Mouse (Mus musculus): Measurements from ENCODE around the gene Pard3.

Pard3 gene

DNA sequence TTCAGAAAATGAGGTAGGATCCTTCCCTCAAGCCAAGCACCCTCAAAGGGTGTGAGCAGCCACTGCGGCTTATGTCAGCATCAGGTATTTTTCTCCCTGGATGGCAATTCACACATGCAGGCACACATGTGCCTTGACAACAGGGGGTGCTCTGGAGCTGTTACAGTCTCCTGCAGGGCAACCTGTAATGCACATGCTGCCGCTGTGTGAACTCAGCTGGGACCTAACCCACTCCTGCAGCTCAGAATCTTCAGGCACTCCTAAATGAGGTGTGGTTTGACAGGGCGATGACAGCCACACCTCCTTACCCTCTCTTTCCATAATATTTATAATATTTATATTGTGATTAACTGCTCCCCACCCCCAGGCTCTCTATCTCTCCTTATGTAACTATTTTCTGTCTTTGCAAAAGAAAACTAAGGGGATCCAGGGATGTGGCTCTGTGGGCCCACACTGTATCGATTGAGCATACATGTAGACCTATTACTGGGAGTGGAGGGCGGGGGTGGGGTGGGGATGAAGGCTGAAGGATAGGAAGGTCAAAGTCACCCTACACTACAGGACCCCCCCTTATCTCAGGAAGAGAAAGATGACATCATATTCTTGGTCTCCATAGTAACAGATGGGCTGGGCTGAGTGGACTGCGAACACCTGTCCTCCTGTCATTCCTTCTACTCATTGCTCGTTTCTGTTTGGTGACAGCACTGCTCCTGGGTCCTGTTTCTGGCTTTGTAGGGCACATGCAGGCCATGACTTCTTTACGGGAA, 375.1 kb downstream of the Pard3 start:
- CTCF ChIA-PET, result no interaction called here

DNA sequence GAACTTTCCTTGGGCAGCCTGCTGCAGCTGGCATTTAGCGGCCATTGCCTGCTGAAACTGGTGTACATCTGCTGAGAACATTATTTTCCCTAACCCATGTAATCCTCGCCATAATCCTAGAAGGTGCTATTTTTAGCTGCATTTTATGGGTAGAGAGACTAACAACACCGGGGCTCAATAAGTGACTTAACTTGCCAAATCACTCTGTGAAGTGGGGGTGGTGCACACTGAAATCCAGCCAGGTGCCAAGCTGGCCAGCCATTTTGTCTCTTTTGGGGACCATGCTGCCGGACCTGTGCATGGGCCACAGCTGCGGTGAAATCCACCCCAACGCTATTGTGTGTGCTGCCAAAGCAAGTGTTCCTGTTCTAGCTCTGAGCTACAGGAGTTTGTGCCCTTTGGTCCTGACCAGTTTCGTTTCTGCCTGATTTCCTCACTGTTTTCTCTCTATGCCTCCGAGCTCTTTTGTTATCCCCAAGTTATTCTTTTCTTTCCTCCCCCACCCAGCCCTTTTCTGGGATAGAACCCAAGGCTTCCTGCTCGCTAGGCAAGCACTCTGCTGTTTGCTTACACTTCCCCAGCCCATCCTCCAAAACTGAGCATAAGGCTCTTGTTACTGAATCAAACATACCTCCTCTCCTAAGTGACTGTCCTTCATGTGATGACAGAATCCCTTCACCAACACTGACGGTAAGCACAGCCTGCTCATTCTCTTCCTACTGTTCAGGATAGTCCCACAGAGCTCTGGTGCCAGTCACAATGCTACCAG, 375.9 kb downstream of the Pard3 start:
- CTCF ChIA-PET, result no interaction called here

DNA sequence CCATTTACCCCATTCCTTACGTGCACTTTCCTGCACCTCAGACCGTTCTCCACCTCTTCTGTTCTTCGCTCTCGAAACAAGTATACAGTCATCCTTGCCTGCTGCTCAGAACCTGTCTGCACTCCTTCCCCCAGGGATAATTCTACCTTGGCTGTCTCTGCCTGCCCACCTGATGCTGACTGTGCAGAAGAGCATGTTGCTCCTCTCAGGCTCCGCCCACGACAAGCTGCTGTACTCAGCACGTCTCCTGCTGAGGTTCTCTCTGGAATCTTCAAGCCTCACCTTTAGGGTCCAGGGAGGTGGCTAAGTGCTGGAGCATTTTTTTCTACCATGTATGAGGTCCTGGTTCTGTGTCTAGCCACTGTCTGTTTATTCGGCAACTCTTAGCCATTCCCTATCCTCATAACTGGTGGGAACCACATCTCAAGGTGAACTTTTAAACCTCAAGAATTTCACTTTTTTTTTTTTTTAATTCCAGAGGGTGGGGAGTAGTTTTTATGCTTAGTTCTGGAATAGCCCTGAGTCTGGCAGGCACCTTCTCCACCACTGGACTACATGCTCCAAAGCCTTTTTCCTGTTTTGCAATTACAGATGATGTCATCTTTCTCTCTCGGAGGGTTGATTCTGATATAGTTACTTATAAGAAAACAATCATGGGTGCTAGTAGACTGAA, 376.6 kb downstream of the Pard3 start:
- CTCF ChIA-PET, result no interaction called here

DNA sequence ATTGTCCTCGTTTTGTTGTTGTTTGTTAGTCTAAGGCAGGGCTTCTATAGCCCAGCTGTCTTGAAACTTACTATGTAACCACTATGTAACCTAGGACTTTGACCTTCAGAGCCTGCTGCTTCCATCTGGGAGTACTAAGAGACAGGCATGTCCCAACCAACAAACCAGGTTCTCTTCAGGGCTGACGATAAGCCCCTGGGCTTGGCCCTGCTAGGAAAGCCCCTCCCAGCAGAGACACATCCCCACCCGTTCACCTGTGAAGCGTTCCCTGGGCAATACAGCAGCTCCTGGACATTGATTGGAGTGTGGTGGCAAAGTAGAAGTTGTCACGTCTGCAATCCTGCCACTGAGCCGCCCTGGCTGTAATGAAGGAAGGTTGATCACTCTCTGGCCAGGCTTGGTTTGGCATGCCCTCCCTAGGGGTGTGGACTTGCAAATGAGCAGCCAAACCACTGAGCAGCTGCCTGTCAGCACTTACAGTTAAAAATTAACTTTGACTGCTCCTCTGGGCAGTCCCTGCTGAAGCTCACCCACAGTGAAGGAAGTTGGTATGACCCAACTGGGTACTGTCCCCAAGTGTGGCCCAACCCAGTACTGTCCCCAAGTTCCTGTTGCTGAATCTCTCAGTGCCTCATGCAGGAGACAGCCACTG, 377.3 kb downstream of the Pard3 start:
- CTCF ChIA-PET, result interaction anchor here (0.5 kb wide), 1 partner anchor 22 kb away, joined by 3 read pairs; no protein-coding TSS in a partner anchor

DNA sequence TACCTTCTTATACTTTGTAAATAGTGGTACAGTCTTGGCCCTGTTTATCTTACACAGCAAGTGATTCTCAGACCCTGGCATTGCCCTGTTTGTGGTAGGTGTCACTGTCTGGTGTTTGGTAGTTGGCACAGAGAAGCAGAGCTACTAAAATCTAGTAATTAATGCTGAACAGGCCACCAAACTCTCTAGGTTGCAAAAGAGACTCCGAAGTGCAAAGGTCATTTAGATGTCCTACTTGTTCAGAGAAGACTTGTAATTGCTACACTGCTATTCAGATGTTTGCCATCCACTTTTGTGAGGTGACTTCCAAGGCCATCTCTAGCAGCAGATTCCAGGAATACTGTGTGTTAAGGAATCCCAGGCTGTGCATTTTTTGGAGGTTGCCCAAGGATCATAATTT, 383.7 kb downstream of the Pard3 start:
- CTCF ChIA-PET, result no interaction called here

DNA sequence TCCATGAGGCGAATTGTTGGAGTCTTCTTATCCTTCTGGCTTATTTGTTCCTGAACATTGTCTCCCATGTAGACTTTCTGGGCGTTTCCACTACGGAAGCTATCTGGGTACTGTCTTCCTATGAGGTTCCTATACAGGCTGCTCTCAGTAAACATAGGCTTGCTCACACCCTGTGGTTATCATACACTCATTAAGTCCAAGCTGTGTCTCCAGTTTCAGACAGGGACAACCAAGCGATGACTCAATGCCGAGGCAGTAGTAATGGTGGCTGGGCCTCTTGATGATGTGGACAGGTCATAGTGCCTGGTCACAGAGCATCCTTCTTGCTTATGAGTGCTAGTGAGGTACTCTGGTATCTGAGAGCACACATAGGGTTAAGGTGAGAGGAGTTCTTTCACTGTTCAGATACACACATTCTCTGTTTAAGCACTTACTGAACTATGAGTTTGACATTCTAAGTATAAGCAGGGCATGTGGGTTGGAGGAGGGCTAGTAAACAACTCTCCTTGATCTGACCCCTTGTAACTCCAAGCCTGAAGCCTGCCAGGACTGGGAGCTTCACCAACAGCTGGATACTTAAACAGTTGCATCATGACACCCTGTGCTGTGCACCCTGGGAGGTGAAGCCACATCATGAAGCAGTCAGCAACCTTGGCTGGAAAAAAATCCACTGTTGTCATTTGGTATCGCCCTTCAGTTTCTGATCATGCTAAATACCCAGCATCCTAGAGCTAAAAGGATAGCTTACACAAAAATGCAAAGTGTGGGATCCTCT, 385.6 kb downstream of the Pard3 start:
- CTCF ChIA-PET, result no interaction called here

DNA sequence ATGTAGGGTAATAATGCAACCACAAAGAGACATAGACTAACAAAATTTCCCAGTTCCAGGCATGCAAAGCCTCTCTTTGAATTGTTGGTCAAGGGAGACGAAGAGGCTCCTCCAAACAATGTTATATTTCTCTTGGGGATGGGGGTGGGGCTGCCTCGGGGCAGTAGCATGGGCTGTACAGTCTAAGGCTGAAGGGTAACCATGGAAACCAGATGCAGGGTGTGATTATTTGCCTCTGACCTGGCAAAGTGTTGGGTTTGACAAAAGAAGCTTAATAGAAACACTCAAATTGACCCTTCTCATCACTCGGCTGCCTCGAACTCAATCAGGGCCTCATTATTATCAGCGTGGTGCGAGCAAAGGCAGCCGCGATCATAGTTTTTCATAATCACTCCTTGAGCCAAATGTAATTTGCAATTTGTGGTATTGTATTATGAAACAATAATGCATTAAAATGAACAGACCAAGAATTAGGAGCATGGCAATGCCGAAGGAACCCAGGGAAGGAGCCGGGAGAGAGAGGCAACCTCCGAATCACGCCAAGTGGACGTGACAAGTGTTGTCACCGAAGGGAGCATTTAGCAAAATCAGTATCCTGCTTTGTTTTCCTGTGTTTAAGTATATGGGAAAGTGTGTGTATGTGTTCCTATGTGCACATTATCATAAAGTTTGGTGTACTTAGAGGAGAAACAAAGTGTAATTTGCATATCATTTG, 387.4 kb downstream of the Pard3 start:
- CTCF ChIA-PET, result interaction anchor here (0.7 kb wide), 1 partner anchor 557 kb away, joined by 5 read pairs; no protein-coding TSS in a partner anchor

DNA sequence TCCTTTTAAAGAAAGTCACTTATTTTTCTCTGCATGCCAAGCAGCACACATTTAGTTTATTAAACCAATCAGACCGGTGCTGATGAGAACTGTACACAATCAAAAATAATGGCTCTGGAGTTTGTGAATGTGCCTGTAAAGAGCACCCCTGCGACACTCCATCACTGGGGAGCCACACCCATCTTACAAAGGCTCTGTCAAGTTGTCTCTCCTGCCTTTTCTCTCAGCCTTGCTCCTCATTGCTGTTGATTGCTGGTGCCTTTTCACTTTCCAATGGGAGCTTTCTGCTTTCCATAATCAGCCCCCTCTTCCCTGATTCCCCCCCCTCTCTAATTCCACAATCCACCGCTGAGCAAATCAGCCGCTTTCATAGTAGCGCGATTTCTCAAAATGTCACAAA, 388.7 kb downstream of the Pard3 start:
- CTCF ChIA-PET, result interaction anchor here (0.6 kb wide), 1 partner anchor 1029 kb away, joined by 3 read pairs; no protein-coding TSS in a partner anchor

DNA sequence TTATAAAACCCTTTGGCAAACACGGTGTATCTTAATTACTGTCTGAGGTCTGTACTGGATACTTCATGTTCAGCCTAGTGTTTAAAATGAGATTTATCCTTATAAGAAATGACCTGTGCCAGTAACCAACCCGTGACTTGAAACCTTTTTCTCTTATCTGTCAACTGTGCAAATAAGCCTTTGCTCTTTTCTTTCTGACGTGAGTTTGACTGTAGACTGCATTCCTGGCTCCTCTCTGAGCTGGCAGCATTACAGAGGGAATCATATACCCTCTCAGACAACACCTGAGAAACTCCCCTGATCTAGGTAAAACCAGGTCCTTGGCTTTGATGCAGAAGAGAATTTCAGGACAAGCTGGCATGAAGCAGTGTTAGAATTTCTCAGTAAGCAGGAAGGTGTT, 394.2 kb downstream of the Pard3 start:
- CTCF ChIA-PET, result no interaction called here

DNA sequence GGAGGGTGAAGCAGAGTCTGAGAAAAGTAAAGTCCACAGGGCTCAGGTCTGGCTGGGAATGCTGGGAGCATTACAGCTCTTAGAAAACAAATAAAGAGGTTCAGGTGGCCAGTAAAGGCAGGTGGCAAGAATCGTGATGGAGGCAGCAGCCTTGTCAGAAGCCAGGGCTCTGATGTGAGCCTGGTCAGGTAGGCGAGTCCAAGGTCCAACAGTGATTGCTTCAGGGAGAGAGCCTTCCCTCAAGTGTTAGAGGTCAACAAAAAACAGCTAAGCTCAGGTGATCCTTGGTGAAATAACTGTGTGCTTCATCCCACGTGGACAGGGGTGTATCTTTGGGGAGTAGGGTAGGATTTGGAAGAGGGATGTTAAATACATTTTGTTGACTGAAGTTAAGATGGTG, 397.5 kb downstream of the Pard3 start:
- CTCF ChIA-PET, result no interaction called here

DNA sequence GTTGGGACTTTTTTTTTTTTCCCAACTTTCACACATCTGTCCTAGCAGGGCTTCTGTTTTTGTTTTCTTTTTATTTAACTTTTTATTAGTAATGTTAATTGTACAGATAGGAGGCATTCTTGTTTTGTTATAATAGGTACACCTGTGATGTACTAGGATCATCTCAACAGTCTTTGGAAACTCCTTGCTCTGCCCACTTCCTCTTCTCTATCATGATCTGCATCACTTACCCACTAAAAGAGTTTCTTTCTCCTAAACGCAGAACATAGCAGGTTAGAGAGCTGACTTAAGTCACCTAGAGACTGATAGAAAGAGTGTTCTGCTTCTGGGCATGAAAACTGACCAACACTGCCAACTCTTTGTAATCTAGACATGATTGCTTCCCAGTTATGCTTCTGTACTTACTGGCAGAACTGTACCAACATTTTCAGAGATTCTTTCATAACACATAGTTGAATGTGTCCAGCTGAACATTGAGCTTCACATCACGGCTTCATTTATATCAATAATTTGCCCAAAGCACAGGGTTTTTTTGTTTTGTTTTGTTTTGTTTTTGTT, 398.8 kb downstream of the Pard3 start:
- CTCF ChIA-PET, result interaction anchor here (0.7 kb wide), 1 partner anchor 21 kb away, joined by 3 read pairs; no protein-coding TSS in a partner anchor

DNA sequence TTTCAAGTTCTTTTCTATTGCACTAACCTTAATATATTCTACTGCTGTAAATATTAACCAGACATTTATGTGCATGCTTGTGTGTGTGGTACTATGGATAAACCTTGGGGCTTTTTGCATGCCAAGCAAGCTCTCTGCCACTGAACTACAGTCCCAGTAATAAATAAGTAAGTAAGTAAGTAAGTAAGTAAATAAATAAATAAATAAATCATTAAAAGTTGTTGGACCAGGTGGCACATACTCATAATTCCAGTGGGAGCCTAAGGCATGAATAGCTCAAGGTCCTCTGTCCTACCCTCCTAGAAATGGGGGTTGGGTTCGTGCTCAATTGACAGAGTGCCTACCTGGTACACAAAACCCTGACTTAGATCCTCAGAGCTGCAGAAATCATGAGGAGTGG, 400.6 kb downstream of the Pard3 start:
- CTCF ChIA-PET, result interaction anchor here (0.7 kb wide), 1 partner anchor 35 kb away, joined by 3 read pairs; no protein-coding TSS in a partner anchor

DNA sequence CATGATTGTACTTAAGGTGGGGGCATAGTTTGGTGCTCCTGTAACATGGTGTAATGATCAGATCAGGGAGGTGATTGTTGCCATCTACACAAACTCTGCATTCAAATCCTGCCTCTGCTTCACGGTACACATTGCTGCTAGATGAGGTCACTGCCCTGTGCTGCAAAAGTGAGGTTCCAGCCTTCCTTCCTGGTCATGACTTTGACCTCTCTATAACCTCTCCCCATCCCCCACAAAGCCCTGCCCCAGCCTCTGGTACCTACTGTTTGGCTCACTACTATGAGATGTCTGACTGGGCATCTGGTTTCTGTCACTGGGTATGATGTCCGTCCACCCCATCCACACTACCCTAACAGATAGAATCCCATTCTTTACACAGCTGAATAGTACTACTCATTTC, 408.5 kb downstream of the Pard3 start:
- CTCF ChIA-PET, result no interaction called here

DNA sequence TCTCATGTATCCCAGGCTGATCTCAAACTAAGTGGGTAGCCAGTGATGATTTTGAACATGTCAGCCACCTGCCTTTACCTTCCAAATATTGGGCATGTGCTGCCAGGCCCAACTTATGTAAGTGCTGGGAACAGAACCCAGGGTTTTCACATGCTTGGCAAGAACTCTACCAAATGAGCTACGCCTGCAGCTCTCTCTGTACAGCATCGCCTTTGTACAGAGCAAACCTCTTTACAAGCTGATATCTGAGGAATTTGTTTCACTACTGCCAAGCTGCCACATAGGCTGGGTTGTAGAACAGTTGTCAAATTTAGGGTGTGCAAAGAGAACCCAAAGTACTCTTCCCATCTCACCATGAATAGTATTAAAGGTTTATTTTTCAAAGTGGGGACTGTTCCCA, 416.3 kb downstream of the Pard3 start:
- CTCF ChIA-PET, result interaction anchor here (0.6 kb wide), 1 partner anchor 78 kb away, joined by 3 read pairs; no protein-coding TSS in a partner anchor

DNA sequence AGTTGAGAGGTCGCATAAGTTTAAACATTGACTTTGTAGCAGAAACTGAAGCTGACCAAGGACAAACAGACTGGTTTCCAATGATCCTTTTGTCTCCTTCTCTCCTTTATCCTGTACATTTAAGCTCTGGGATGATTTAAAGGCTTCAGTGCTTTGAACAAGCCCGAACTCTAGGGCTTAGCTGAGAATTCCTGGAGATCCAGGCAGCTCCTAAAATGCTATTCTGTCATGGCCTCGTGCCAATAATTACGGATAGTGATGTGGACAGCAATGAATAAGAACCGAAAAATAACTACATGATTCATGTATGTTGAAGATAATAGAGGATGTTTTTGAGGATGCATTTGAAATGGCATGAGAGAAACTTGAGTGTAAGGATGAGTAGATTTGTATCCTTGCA, 421.9 kb downstream of the Pard3 start:
- CTCF ChIA-PET, result no interaction called here

DNA sequence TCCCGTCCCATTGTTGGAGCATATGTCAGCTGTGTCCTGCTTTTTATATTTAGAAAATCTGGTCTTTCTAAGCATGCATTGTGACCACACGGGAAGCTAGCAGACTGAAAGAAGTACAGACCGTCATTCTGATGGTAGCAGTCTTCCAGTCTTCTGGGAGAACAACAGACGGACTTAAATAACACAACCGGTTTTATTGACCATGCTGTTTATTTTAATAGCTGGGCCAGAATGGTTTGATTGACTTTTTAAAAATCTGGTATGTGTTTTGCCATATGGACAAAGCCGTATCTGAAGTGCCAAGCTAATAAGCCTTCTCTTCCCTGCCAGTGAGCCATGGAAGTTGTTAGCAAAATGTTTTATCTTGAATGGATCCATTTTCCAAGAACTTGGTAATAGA, 428.3 kb downstream of the Pard3 start:
- CTCF ChIA-PET, result no interaction called here

DNA sequence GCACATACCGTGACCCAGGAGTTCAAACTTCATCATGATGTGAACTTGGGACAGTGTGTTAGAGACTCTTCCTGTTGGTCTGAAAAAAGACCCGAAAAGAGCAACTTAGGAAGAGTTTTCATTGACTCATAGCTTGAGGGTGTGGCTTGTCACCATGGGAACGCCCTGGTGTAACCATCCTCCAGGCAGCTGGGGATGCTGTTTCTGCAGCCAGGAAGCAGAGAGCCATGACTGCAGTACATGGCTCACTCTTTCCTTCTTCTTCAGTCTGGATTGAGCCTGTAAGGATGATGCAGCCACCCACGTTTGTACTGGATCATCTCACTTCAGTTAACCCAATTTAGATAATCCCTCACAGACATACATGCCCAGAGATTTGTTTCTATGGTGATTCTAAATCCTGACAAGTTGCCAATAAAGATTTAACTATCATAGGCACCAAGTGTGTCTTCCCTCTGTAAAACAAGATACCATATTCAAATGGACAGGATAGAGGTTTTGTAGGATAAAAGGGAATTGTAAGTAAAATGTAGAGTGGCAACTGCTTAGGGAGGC, 431.6 kb downstream of the Pard3 start:
- CTCF ChIA-PET, result no interaction called here

DNA sequence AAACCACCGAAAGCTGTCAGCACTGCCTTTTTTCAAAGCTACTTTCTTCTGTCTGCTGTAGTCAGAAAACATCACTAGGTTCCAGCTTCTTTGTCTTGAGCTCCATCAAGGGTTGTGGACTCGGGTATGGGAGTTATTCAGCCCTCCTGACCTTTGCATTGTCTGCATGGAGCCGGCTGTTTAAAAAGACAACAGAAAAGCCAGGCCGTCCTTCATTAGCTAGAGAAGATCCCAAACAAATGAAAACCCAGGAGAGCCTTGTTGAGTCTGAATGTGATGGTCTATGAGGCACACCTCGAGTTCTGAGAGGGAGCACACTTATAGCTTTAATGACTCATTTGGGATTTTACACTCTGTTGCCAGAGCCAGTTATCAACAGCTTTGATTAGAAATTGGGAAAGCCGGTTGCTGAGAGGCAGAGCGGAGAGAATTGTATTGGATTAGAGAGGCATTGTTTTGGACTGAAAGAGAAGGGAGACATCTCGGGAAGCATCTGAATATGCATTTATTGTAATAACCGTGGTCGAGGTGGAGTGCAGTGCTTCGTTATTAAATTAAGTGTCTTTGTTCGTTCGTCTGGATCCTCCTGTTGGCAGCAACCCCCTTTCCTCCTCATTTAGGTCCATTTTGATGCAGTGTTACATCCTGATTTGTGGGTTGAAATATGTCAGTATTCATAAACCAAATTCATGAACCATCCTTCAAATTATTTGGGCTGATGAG, 435.5 kb downstream of the Pard3 start:
- CTCF ChIA-PET, result interaction anchor here (0.6 kb wide), 1 partner anchor 35 kb away, joined by 3 read pairs; no protein-coding TSS in a partner anchor

DNA sequence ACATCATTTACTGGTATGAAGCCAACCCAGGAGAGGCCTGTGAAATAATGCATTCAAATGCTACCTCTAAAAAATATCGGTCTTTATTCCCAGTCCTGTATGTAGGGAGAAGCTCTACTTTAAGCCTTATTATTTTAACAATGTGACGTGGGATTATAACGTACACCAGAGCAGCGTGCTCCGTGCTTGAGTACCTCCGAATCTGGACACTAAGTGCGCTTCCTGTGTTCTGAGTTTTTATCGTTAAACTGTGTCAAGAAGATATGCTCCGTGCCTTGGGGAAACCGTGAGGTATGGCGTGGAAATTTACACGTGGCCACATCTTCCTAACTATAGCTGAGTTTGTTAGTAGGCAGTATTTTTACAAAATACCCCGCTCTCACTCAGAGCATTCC, 436.0 kb downstream of the Pard3 start:
- CTCF ChIA-PET, result interaction anchor here (0.6 kb wide), 1 partner anchor 36 kb away, joined by 3 read pairs; no protein-coding TSS in a partner anchor
